Comparison of ENCODE assay signal across 8 mouse cellular contexts in the genomic region with DNA sequence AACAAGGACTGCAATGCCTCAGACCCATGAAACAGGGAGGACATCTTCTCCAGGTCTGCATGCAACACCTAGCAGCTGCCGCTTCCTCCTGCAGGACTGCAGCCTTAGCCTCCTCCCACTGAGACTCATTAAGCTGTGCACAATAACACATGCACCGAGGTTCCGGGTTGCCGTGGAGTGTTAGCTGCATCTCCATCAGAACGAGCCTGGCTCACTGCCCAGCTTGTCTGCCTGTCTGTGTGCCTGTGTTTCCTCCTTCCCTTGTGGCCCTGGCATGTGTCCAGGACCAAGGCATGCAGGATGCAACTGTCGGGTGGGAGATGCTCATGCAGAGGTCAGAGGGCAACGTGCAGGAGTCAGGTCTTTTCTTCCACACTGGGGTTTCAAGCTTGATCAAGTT.
DNase-seq lines count a peak whose midpoint lies in the region; ATAC-seq lines count a peak whose summit lies in the region.

No protein-coding gene starts in this region.

- no peaks in the 10 kb centered on the region for H3K9me3 ChIP-seq in hindbrain, embryonic 16.5 days (ENCODE audit: control insufficient read depth, low read length)
- no peaks in the 10 kb centered on the region for H3K9me3 ChIP-seq in limb, embryonic 12.5 days

- peak; percentile 30 for DNase-seq in gastrocnemius, postnatal 10 days
- no peak for DNase-seq in gastrocnemius, adult 18-20 months (ENCODE audit: low spot score)
- peak; percentile 61 for DNase-seq in 416B (ENCODE audit: low read depth)
- peak; percentile 22 to 24 for DNase-seq in right cerebral cortex, adult 2 months (ENCODE audit: low spot score in 2 of 2)
- DNase-seq in thymus, postnatal 4 days, result no peak

- no peak overlapping the region for H3K27ac ChIP-seq in hindbrain, embryonic 16.5 days (ENCODE audit: low read depth, low read length)
- no peak overlapping the region for H3K27ac ChIP-seq in limb, embryonic 12.5 days

- 10% methylated on average over 7 of the region's 7 CpGs for WGBS in hindbrain, embryonic 16.5 days
- 25% methylated on average over 7 of the region's 7 CpGs for WGBS in limb, embryonic 12.5 days

- H3K36me3 ChIP-seq in hindbrain, embryonic 16.5 days (ENCODE audit: control insufficient read depth, insufficient read depth, low read length), result no peaks in the 10 kb centered on the region
- H3K36me3 ChIP-seq in limb, embryonic 12.5 days, result no peaks in the 10 kb centered on the region

- no peak overlapping the region; the same call in 1 of the 2 replicates for H3K4me2 ChIP-seq in hindbrain, embryonic 16.5 days (ENCODE audit: low read length)
- peak overlapping the region; percentile 26 for H3K4me2 ChIP-seq in limb, embryonic 12.5 days

- H3K9ac ChIP-seq in hindbrain, embryonic 16.5 days (ENCODE audit: low read depth, low read length), result 0 out of 2 replicates have a peak overlapping the region, but pooled peaks have one; percentile 13
- no peak overlapping the region for H3K9ac ChIP-seq in limb, embryonic 12.5 days (replicated peaks)

- H3K27me3 ChIP-seq in hindbrain, embryonic 16.5 days (replicated peaks; ENCODE audit: control insufficient read depth, insufficient read depth, low read length), result no peaks in the 10 kb centered on the region; the same call in 1 of the 2 replicates
- H3K27me3 ChIP-seq in limb, embryonic 12.5 days, result no peaks in the 10 kb centered on the region

- peak; percentile 65 for ATAC-seq in common myeloid progenitor, adult 5-6 weeks (replicated peaks; ENCODE audit: low read depth, poor library complexity, severe bottlenecking)
- ATAC-seq in hindbrain, embryonic 16.5 days, result peak; percentile 82
- no peak for ATAC-seq in limb, embryonic 12.5 days (ENCODE audit: insufficient number of reproducible peaks, insufficient read depth, low FRiP score, low TSS enrichment, low read depth)

- H3K4me1 ChIP-seq in hindbrain, embryonic 16.5 days (ENCODE audit: control insufficient read depth, insufficient read depth, low read depth, low read length), result peaks cover 5% of the 10 kb centered on the region
- H3K4me1 ChIP-seq in limb, embryonic 12.5 days (replicated peaks), result peaks cover 9% of the 10 kb centered on the region; the same call in 1 of the 2 replicates

- no peak overlapping the region for H3K4me3 ChIP-seq in hindbrain, embryonic 16.5 days (ENCODE audit: low read length)
- H3K4me3 ChIP-seq in limb, embryonic 12.5 days (replicated peaks), result no peak overlapping the region

Comparison
In these comparisons a context has a peak if more than half of its experiments do, and no peak if none do; other contexts are left out.
1. DNase-seq: peak in gastrocnemius, postnatal 10 days (single experiment), 416B (single experiment) and right cerebral cortex, adult 2 months (2 of 2); none in gastrocnemius, adult 18-20 months (single experiment) and thymus, postnatal 4 days (single experiment).